Mouse (Mus musculus) large intestine, adult 2 months (tissue): Measurements from ENCODE around the gene Anapc11. TPM values are rescaled to one million over a fixed set of nuclear protein-coding genes. Genes with fewer than 3 reads are reported as not detected.

Source experiments
- DNase-seq: peaks from one replicate; pipeline ENCODE4 v3.0.0-alpha.2; 2012; ENCODE audit warnings: low read depth, low spot score
- WGBS: fragments of 180-500 bp; shearing (Covaris S2); methylation state at CpG from one replicate; pipeline ENCODE4 v1.1.7; 2018; 5-methylcytosine and 5-hydroxymethylcytosine counted together
- polyA plus RNA-seq: library from polyadenylated mRNA; depleted of rRNA; stranded (reverse); fragments of >200 nt; gene quantifications from 2 replicates; pipeline ENCODE4 v1.2.3, GENCODE M21; 2012

The Anapc11 gene
- polyA plus RNA-seq, 1 experiment = 85.4 TPM

- no peak for DNase-seq
- WGBS = 39% methylated on average over 17 of the region's 17 CpGs
Measured at GRCm38 (mm10) chr11:120598990-120599549, 849 bp downstream of the Anapc11 start.

- DNase-seq = no peak
- 91% methylated on average over 3 of the region's 3 CpGs for WGBS
Measured at GRCm38 (mm10) chr11:120600716-120601115, 2.5 kb downstream of the Anapc11 start.

GRCm38 (mm10) chr11:120603545-120603944 lies 5.3 kb downstream of the Anapc11 start:
- DNase-seq = no peak
- WGBS = 59% methylated on average over 2 of the region's 2 CpGs

- WGBS = 83% methylated on average over 7 of the region's 7 CpGs
- DNase-seq = no peak
Measured at GRCm38 (mm10) chr11:120605667-120606066, 7.4 kb downstream of the Anapc11 start.

- no peak for DNase-seq
- 74% methylated on average over 4 of the region's 4 CpGs for WGBS
Measured at GRCm38 (mm10) chr11:120606764-120607163, 8.5 kb downstream of the Anapc11 start.

GRCm38 (mm10) chr11:120608241-120609034 lies 10.2 kb downstream of the Anapc11 start, which contains the start of gene Npb:
Gene Npb (plus strand): TSS chr11:120608477.
- WGBS = 10% methylated on average over 45 of the region's 45 CpGs
- no peak for DNase-seq

- WGBS = 42% methylated on average over 8 of the region's 8 CpGs
- DNase-seq = no peak
Measured at GRCm38 (mm10) chr11:120609250-120609649, 11.0 kb downstream of the Anapc11 start.

GRCm38 (mm10) chr11:120610477-120611046 lies 12.3 kb downstream of the Anapc11 start:
- 89% methylated on average over 9 of the region's 9 CpGs for WGBS

GRCm38 (mm10) chr11:120612763-120613162 lies 14.5 kb downstream of the Anapc11 start:
- WGBS = 56% methylated on average over 6 of the region's 6 CpGs

More at GRCm38 (mm10) chr11:120610477-120611046, 12.3 kb downstream of the Anapc11 start:
- DNase-seq = no peak

GRCm38 (mm10) chr11:120613481-120613972 lies 15.3 kb downstream of the Anapc11 start:
- DNase-seq = no peak
- 84% methylated on average over 10 of the region's 10 CpGs for WGBS

More at GRCm38 (mm10) chr11:120612763-120613162, 14.5 kb downstream of the Anapc11 start:
- DNase-seq = no peak

GRCm38 (mm10) chr11:120613976-120614375 lies 15.8 kb downstream of the Anapc11 start:
- no peak for DNase-seq
- 87% methylated on average over 8 of the region's 8 CpGs for WGBS

GRCm38 (mm10) chr11:120615167-120615566 lies 16.9 kb downstream of the Anapc11 start:
- WGBS = 95% methylated on average over 6 of the region's 6 CpGs
- no peak for DNase-seq

- DNase-seq = no peak
- 67% methylated on average over 11 of the region's 11 CpGs for WGBS
Measured at GRCm38 (mm10) chr11:120615606-120616203, 17.5 kb downstream of the Anapc11 start.

- 35% methylated on average over 4 of the region's 4 CpGs for WGBS
Measured at GRCm38 (mm10) chr11:120616617-120617294, 18.5 kb downstream of the Anapc11 start.

GRCm38 (mm10) chr11:120617519-120618112 lies 19.4 kb downstream of the Anapc11 start, which contains the start of gene Pcyt2:
Gene Pcyt2 (minus strand): TSS chr11:120617936.
- DNase-seq = no peak
- under 1% methylated on average over 56 of the region's 56 CpGs for WGBS

More at GRCm38 (mm10) chr11:120616617-120617294, 18.5 kb downstream of the Anapc11 start:
- no peak for DNase-seq

GRCm38 (mm10) chr11:120618619-120619535 lies 20.7 kb downstream of the Anapc11 start:
- 88% methylated on average over 25 of the region's 25 CpGs for WGBS

GRCm38 (mm10) chr11:120620195-120620594 lies 22.0 kb downstream of the Anapc11 start:
- DNase-seq = no peak
- 95% methylated on average over 14 of the region's 14 CpGs for WGBS

More at GRCm38 (mm10) chr11:120618619-120619535, 20.7 kb downstream of the Anapc11 start:
- DNase-seq = no peak

- DNase-seq = no peak
- WGBS = 86% methylated on average over 6 of the region's 6 CpGs
Measured at GRCm38 (mm10) chr11:120622805-120623204, 24.6 kb downstream of the Anapc11 start.
